21 mouse cellular contexts compared by ENCODE assay signal in genomic region chr3:83192401-83192800, GRCm38 (mm10).
A peak's percentile ranks its signal among the peaks of the same experiment; 100 is the strongest.
DNase-seq lines count a peak whose midpoint lies in the region; ATAC-seq and TF ChIP-seq lines count a peak whose summit lies in the region.
"Had no signal": no experiment of that assay in that cellular context is flagged by ENCODE, and none has a peak within 500 bp of the region (broad histone marks: within the 10 kb centered on the region; RNA-seq: fewer than 3 reads in every experiment).

No protein-coding gene starts in this region.

- DNase-seq in brain, adult 2 months (ENCODE audit: low read depth, low spot score) = peak; percentile 20
- DNase-seq in layer of hippocampus, adult 9-11 months = peak; percentile 39
- DNase-seq in hindbrain, postnatal 0 days (ENCODE audit: low spot score) = no peak
- DNase-seq: adrenal gland, postnatal 25 days; cerebellum, adult 11 months; cerebellum, adult 8-10 months; cerebellum, postnatal 25 days; gastrocnemius, postnatal 10 days; heart, adult 18-20 months; heart, postnatal 10 days; heart, postnatal 4 days had no signal

- no peak overlapping the region for H3K4me2 ChIP-seq in forebrain, embryonic 15.5 days (replicated peaks)
- no peak overlapping the region for H3K4me2 ChIP-seq in forebrain, embryonic 12.5 days
- no peak overlapping the region for H3K4me2 ChIP-seq in forebrain, embryonic 16.5 days (ENCODE audit: low read length)
- no peak overlapping the region for H3K4me2 ChIP-seq in hindbrain, postnatal 0 days (ENCODE audit: low read depth, low read length)
- H3K4me2 ChIP-seq: embryonic facial prominence, embryonic 12.5 days; hindbrain, embryonic 12.5 days had no signal

- H3K9ac ChIP-seq in forebrain, embryonic 15.5 days (replicated peaks) = no peak overlapping the region
- H3K9ac ChIP-seq in forebrain, embryonic 12.5 days = no peak overlapping the region
- H3K9ac ChIP-seq in forebrain, embryonic 16.5 days (replicated peaks; ENCODE audit: low read depth, low read length) = no peak overlapping the region
- H3K9ac ChIP-seq in hindbrain, postnatal 0 days (replicated peaks; ENCODE audit: low read length) = no peak overlapping the region
- H3K9ac ChIP-seq: embryonic facial prominence, embryonic 12.5 days; hindbrain, embryonic 12.5 days had no signal

- no peaks in the 10 kb centered on the region for H3K36me3 ChIP-seq in forebrain, embryonic 15.5 days
- no peaks in the 10 kb centered on the region for H3K36me3 ChIP-seq in forebrain, embryonic 12.5 days (replicated peaks)
- H3K36me3 ChIP-seq in forebrain, embryonic 16.5 days (ENCODE audit: control insufficient read depth, insufficient read depth) = no peaks in the 10 kb centered on the region
- no peaks in the 10 kb centered on the region for H3K36me3 ChIP-seq in hindbrain, postnatal 0 days (ENCODE audit: insufficient read depth, low read length)
- H3K36me3 ChIP-seq: embryonic facial prominence, embryonic 12.5 days; heart, embryonic 10.5 days; hindbrain, embryonic 12.5 days had no signal

- no peaks in the 10 kb centered on the region for H3K9me3 ChIP-seq in forebrain, embryonic 15.5 days
- H3K9me3 ChIP-seq in forebrain, embryonic 12.5 days = no peaks in the 10 kb centered on the region
- H3K9me3 ChIP-seq in forebrain, embryonic 16.5 days (ENCODE audit: control insufficient read depth, low read length) = no peaks in the 10 kb centered on the region
- no peaks in the 10 kb centered on the region for H3K9me3 ChIP-seq in hindbrain, postnatal 0 days (ENCODE audit: low read length)
- H3K9me3 ChIP-seq: embryonic facial prominence, embryonic 12.5 days; heart, embryonic 10.5 days; hindbrain, embryonic 12.5 days had no signal

- ATAC-seq in forebrain, embryonic 15.5 days (replicated peaks) = peak; percentile 69
- no peak for ATAC-seq in forebrain, embryonic 12.5 days (ENCODE audit: low FRiP score)
- ATAC-seq in forebrain, embryonic 16.5 days = peak; percentile 57; the same call in 1 of the 2 replicates
- no peak for ATAC-seq in hindbrain, postnatal 0 days
- ATAC-seq: activated CD4-positive, CD25-positive, alpha-beta regulatory T cell, adult 4 months; hindbrain, embryonic 16.5 days; Patski had no signal

- H3K27me3 ChIP-seq in forebrain, embryonic 15.5 days = no peaks in the 10 kb centered on the region
- no peaks in the 10 kb centered on the region for H3K27me3 ChIP-seq in forebrain, embryonic 12.5 days
- H3K27me3 ChIP-seq in forebrain, embryonic 16.5 days (replicated peaks; ENCODE audit: control insufficient read depth, insufficient read depth, low read length) = no peaks in the 10 kb centered on the region
- H3K27me3 ChIP-seq in hindbrain, postnatal 0 days (ENCODE audit: insufficient read depth, low read length) = no peaks in the 10 kb centered on the region
- H3K27me3 ChIP-seq: CH12.LX; embryonic facial prominence, embryonic 12.5 days; hindbrain, embryonic 12.5 days had no signal

- no peaks in the 10 kb centered on the region for H3K4me1 ChIP-seq in forebrain, embryonic 15.5 days
- no peaks in the 10 kb centered on the region for H3K4me1 ChIP-seq in forebrain, embryonic 12.5 days
- 0 out of 2 replicates have a peak, but pooled peaks cover 2% of the 10 kb centered on the region for H3K4me1 ChIP-seq in forebrain, embryonic 16.5 days (replicated peaks; ENCODE audit: control insufficient read depth, insufficient read depth, low read length)
- no peaks in the 10 kb centered on the region for H3K4me1 ChIP-seq in hindbrain, postnatal 0 days (ENCODE audit: insufficient read depth, low read length)
- H3K4me1 ChIP-seq: embryonic facial prominence, embryonic 12.5 days; heart, embryonic 10.5 days; hindbrain, embryonic 12.5 days had no signal

- H3K27ac ChIP-seq in forebrain, embryonic 15.5 days (replicated peaks) = no peak overlapping the region
- H3K27ac ChIP-seq in forebrain, embryonic 12.5 days = no peak overlapping the region
- no peak overlapping the region for H3K27ac ChIP-seq in forebrain, embryonic 16.5 days (ENCODE audit: low read length)
- H3K27ac ChIP-seq in hindbrain, postnatal 0 days = no peak overlapping the region
- H3K27ac ChIP-seq: embryonic facial prominence, embryonic 12.5 days; heart, embryonic 10.5 days; hindbrain, embryonic 12.5 days had no signal

- no peak overlapping the region for H3K4me3 ChIP-seq in forebrain, embryonic 15.5 days
- no peak overlapping the region for H3K4me3 ChIP-seq in forebrain, embryonic 12.5 days (replicated peaks)
- H3K4me3 ChIP-seq in forebrain, embryonic 16.5 days (replicated peaks; ENCODE audit: low read length) = no peak overlapping the region
- no peak overlapping the region for H3K4me3 ChIP-seq in hindbrain, postnatal 0 days (ENCODE audit: low read length)
- H3K4me3 ChIP-seq: embryonic facial prominence, embryonic 12.5 days; heart, embryonic 10.5 days; hindbrain, embryonic 12.5 days had no signal

- 44% methylated on average over 1 of the region's 1 CpGs for WGBS in forebrain, embryonic 15.5 days
- 81% methylated on average over 1 of the region's 1 CpGs for WGBS in forebrain, embryonic 12.5 days
- 34% methylated on average over 1 of the region's 1 CpGs for WGBS in forebrain, embryonic 16.5 days
- 52% methylated on average over 1 of the region's 1 CpGs for WGBS in hindbrain, postnatal 0 days

- no peak for TF ChIP-seq CTCF in hindbrain, postnatal 0 days (IDR thresholded peaks at IDR 0.05; ENCODE audit: low read depth)

Comparison
In these comparisons a context has a peak if more than half of its experiments do, and no peak if none do; other contexts are left out.
1. ATAC-seq: peak in forebrain, embryonic 15.5 days (single experiment) and forebrain, embryonic 16.5 days (single experiment); none in forebrain, embryonic 12.5 days (single experiment) and hindbrain, postnatal 0 days (single experiment).